In genomic region chr6:52203121-52203370, GRCm38 (mm10) we compare ENCODE assay signal across 11 mouse cellular contexts. TPM values are rescaled to one million over a fixed set of nuclear protein-coding genes. Genes with fewer than 3 reads are reported as not detected.
DNase-seq lines count a peak whose midpoint lies in the region; ATAC-seq lines count a peak whose summit lies in the region.
"Had no signal": no experiment of that assay in that cellular context is flagged by ENCODE, and none has a peak within 500 bp of the region (broad histone marks: within the 10 kb centered on the region; RNA-seq: fewer than 3 reads in every experiment).

No protein-coding gene starts in this region.

- peaks cover 15% of the 10 kb centered on the region for H3K4me1 ChIP-seq in heart, embryonic 15.5 days (replicated peaks)
- peaks cover 16% of the 10 kb centered on the region for H3K4me1 ChIP-seq in hindbrain, embryonic 10.5 days (replicated peaks)
- H3K4me1 ChIP-seq in neural tube, embryonic 13.5 days (replicated peaks): peaks cover 99% of the 10 kb centered on the region

- DNase-seq in heart, adult 9 months (ENCODE audit: low spot score in 2 of 2): no peak
- DNase-seq in hindbrain, embryonic 10.5 days (ENCODE audit: low spot score): no peak
- peak; percentile 55 to 66 for DNase-seq in kidney, postnatal 25 days
- DNase-seq in cerebellum, adult 11-12 months: no peak
- DNase-seq in thymus, postnatal 36 days: no peak
- DNase-seq: thymus, postnatal 4 days had no signal

- H3K27ac ChIP-seq in heart, embryonic 15.5 days: no peak overlapping the region
- no peak overlapping the region for H3K27ac ChIP-seq in hindbrain, embryonic 10.5 days
- peak overlapping the region; percentile 100 for H3K27ac ChIP-seq in neural tube, embryonic 13.5 days (replicated peaks)

- peaks cover 98% of the 10 kb centered on the region for H3K27me3 ChIP-seq in heart, embryonic 15.5 days
- H3K27me3 ChIP-seq in hindbrain, embryonic 10.5 days (ENCODE audit: insufficient read depth, poor library complexity, severe bottlenecking): peaks cover 100% of the 10 kb centered on the region
- H3K27me3 ChIP-seq in neural tube, embryonic 13.5 days: no peaks in the 10 kb centered on the region

- ATAC-seq in heart, embryonic 15.5 days (replicated peaks; ENCODE audit: insufficient number of reproducible peaks, insufficient read depth, low FRiP score, low read depth): no peak
- ATAC-seq in neural tube, embryonic 13.5 days (ENCODE audit: low read depth): no peak
- no peak for ATAC-seq in frontal cortex, adult (ENCODE audit: low TSS enrichment)
- ATAC-seq: forebrain, embryonic 14.5 days had no signal

- peak overlapping the region; percentile 53 for H3K4me3 ChIP-seq in heart, embryonic 15.5 days
- peak overlapping the region; percentile 45; the same call in 1 of the 2 replicates for H3K4me3 ChIP-seq in hindbrain, embryonic 10.5 days
- H3K4me3 ChIP-seq in neural tube, embryonic 13.5 days: peak overlapping the region; percentile 96

- H3K36me3 ChIP-seq in heart, embryonic 15.5 days: no peaks in the 10 kb centered on the region
- H3K36me3 ChIP-seq in hindbrain, embryonic 10.5 days: no peaks in the 10 kb centered on the region
- peaks cover 58% of the 10 kb centered on the region for H3K36me3 ChIP-seq in neural tube, embryonic 13.5 days
- H3K36me3 ChIP-seq: G1E had no signal

- 3% methylated on average over 10 of the region's 10 CpGs for WGBS in heart, embryonic 15.5 days
- under 1% methylated on average over 10 of the region's 10 CpGs for WGBS in hindbrain, embryonic 10.5 days
- 2% methylated on average over 10 of the region's 10 CpGs for WGBS in neural tube, embryonic 13.5 days

- H3K9ac ChIP-seq in heart, embryonic 15.5 days: peak overlapping the region; percentile 52; the same call in 1 of the 2 replicates
- peak overlapping the region; percentile 100 for H3K9ac ChIP-seq in neural tube, embryonic 13.5 days

- no peaks in the 10 kb centered on the region for H3K9me3 ChIP-seq in heart, embryonic 15.5 days (replicated peaks)
- no peaks in the 10 kb centered on the region for H3K9me3 ChIP-seq in hindbrain, embryonic 10.5 days
- H3K9me3 ChIP-seq in neural tube, embryonic 13.5 days: no peaks in the 10 kb centered on the region

- H3K4me2 ChIP-seq in heart, embryonic 15.5 days: peak overlapping the region; percentile 62
- peak overlapping the region; percentile 97 for H3K4me2 ChIP-seq in neural tube, embryonic 13.5 days

RNA-seq across cellular contexts. Expression of gene Hoxa5, which starts 1.3 kb away (rescaled TPM):
- 2.3 and 6.3 TPM in 2 replicates for polyA plus RNA-seq in heart, embryonic 15.5 days (2015; fragmentation: Nextera tagmentation; extraction: Ambion mirVana)
- 1.8 TPM in 1 of 2 replicates, not detected in the other for polyA plus RNA-seq in hindbrain, embryonic 10.5 days (2016; fragmentation: Nextera tagmentation; extraction: Ambion mirVana)
- polyA plus RNA-seq in neural tube, embryonic 13.5 days (2015; fragmentation: Nextera tagmentation; extraction: Ambion mirVana): 44.7 and 66.8 TPM in 2 replicates
- polyA plus RNA-seq: forebrain, embryonic 14.5 days; G1E had no signal

RNA-seq across cellular contexts. Expression of gene Hoxa6, which starts 5.5 kb away (rescaled TPM):
- 0.27 TPM in 1 of 2 replicates, not detected in the other for polyA plus RNA-seq in heart, embryonic 15.5 days (2015; fragmentation: Nextera tagmentation; extraction: Ambion mirVana)
- not detected in 2 replicates for polyA plus RNA-seq in hindbrain, embryonic 10.5 days (2016; fragmentation: Nextera tagmentation; extraction: Ambion mirVana)
- polyA plus RNA-seq in neural tube, embryonic 13.5 days (2015; fragmentation: Nextera tagmentation; extraction: Ambion mirVana): 20.3 and 25.8 TPM in 2 replicates
- polyA plus RNA-seq: forebrain, embryonic 14.5 days; G1E had no signal

RNA-seq across cellular contexts. Expression of gene Hoxa3, which starts 10.1 kb away (rescaled TPM):
- polyA plus RNA-seq in heart, embryonic 15.5 days (2015; fragmentation: Nextera tagmentation; extraction: Ambion mirVana): 0.89 and 2.4 TPM in 2 replicates
- 3.6 and 9.7 TPM in 2 replicates for polyA plus RNA-seq in hindbrain, embryonic 10.5 days (2016; fragmentation: Nextera tagmentation; extraction: Ambion mirVana)
- 13.9 and 16.4 TPM in 2 replicates for polyA plus RNA-seq in neural tube, embryonic 13.5 days (2015; fragmentation: Nextera tagmentation; extraction: Ambion mirVana)
- polyA plus RNA-seq: forebrain, embryonic 14.5 days; G1E had no signal

RNA-seq across cellular contexts. Expression of gene Gm28308, which starts 10.1 kb away (rescaled TPM):
- not detected in 2 replicates for polyA plus RNA-seq in heart, embryonic 15.5 days (2015; fragmentation: Nextera tagmentation; extraction: Ambion mirVana)
- polyA plus RNA-seq in hindbrain, embryonic 10.5 days (2016; fragmentation: Nextera tagmentation; extraction: Ambion mirVana): not detected in 2 replicates
- polyA plus RNA-seq in neural tube, embryonic 13.5 days (2015; fragmentation: Nextera tagmentation; extraction: Ambion mirVana): not detected in 2 replicates
- polyA plus RNA-seq: forebrain, embryonic 14.5 days; G1E had no signal

RNA-seq across cellular contexts. Expression of gene Hoxa4, which starts 11.5 kb away (rescaled TPM):
- polyA plus RNA-seq in heart, embryonic 15.5 days (2015; fragmentation: Nextera tagmentation; extraction: Ambion mirVana): 0.43 and 0.77 TPM in 2 replicates
- polyA plus RNA-seq in hindbrain, embryonic 10.5 days (2016; fragmentation: Nextera tagmentation; extraction: Ambion mirVana): 0.14 and 4.3 TPM in 2 replicates
- polyA plus RNA-seq in neural tube, embryonic 13.5 days (2015; fragmentation: Nextera tagmentation; extraction: Ambion mirVana): 5.7 and 5.8 TPM in 2 replicates
- polyA plus RNA-seq: forebrain, embryonic 14.5 days; G1E had no signal

Comparison
In these comparisons a context has a peak if more than half of its experiments do, and no peak if none do; other contexts are left out.
1. H3K4me3 ChIP-seq: peak in every context shown above with its lines; median percentile 96 in neural tube, embryonic 13.5 days; 53 in heart, embryonic 15.5 days; 45 in hindbrain, embryonic 10.5 days.
2. DNase-seq: peak in kidney, postnatal 25 days (2 of 2); none in heart, adult 9 months (0 of 2), hindbrain, embryonic 10.5 days (single experiment), cerebellum, adult 11-12 months (single experiment) and thymus, postnatal 36 days (0 of 2).
3. RNA of gene Hoxa6, which starts 5.5 kb away (polyA plus RNA-seq): 20.3 to 25.8 TPM in neural tube, embryonic 13.5 days; 0.27 TPM in heart, embryonic 15.5 days and not detected in hindbrain, embryonic 10.5 days; every median in the first group is over 10 times any median in the second.